Comparison of ENCODE assay signal across 19 mouse cellular contexts in genomic region chr2:121570049-121570448, GRCm38 (mm10).
DNase-seq lines count a peak whose midpoint lies in the region; ATAC-seq lines count a peak whose summit lies in the region.
"Had no signal": no experiment of that assay in that cellular context is flagged by ENCODE, and none has a peak within 500 bp of the region (broad histone marks: within the 10 kb centered on the region; RNA-seq: fewer than 3 reads in every experiment).

No protein-coding gene starts in this region.

- ATAC-seq in activated CD4-positive, CD25-positive, alpha-beta regulatory T cell, adult 4 months, result peak; percentile 70
- ATAC-seq in inflammation-experienced regulatory T-cells, adult 6 months, result peak; percentile 81
- ATAC-seq: forebrain, embryonic 14.5 days; forebrain, embryonic 16.5 days; Patski had no signal

- peak; percentile 56 for DNase-seq in CD4-positive, CD25-positive, alpha-beta regulatory T cell, adult 2 months (ENCODE audit: low read depth, low spot score)
- DNase-seq in thymus, postnatal 10 days (ENCODE audit: low spot score in 2 of 2), result no peak
- no peak for DNase-seq in kidney, adult 18-20 months
- DNase-seq in layer of hippocampus, postnatal 14 days (ENCODE audit: low spot score in 2 of 2), result no peak
- DNase-seq: adrenal gland, adult 2 months; adrenal gland, postnatal 10 days; adrenal gland, postnatal 25 days; cerebellum, adult 11 months; cerebellum, adult 18-20 months; cerebellum, adult 8-10 months; cerebellum, adult 9-11 months; cerebellum, postnatal 14 days; cerebellum, postnatal 36 days; embryo, embryonic 11 days had no signal
